Mouse (Mus musculus) erythroblast, embryonic 14.5 days (primary cell): ENCODE measurements at regions not wholly inside any gene's neighbourhood (a gene's known extent, or its start where the extent isn't known, plus 50 kb on each side); places are given as distances from the start of the nearest gene placed in this dataset.

Experiments
- GATA1 ChIP-seq: IDR thresholded peaks from 2 replicates; pipeline ENCODE4 v1.6.1; 2012; ENCODE audit warnings: low read length, inconsistent platforms, mixed read lengths
- TAL1 ChIP-seq: IDR thresholded peaks from 3 replicates; pipeline ENCODE4 v1.6.1; 2012; ENCODE audit warnings: low read length, inconsistent platforms, mixed read lengths

DNA sequence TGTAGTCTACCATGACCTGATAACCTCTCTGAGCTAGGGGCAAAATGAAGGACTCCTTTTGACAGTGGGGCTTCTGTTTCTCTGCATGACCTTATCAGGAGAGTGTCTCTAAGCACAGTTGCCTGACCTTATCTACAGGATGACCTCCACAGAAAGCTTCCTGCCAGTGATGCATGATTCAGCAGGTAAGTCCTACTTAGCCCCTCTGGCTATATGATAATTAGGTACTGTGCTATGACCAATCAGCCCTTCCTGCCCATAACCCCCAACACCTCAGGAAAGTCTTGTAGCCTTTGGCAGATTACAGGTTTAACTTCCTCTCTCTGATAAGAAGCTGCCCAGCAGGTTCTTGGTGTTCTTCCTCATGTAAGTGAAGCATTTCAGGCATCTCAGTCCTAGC lies 89.7 kb downstream of the Gm9733 start:
- TF ChIP-seq GATA1 (no peak), TAL1 (no peak)
